Mouse (Mus musculus) hindbrain, embryonic 11.5 days (tissue): ENCODE measurements around the gene Erbb2. TPM values are rescaled to one million over a fixed set of nuclear protein-coding genes. Genes with fewer than 3 reads are reported as not detected.
"Not testable (repeated sequence)": the region's sequence is repeated elsewhere in the genome, so short reads cannot be mapped to it uniquely, and the experiment has no call there.

Source experiments
- ATAC-seq: fragments of 200-750 bp; cut with Nextera tagmentation; 2 replicates; pipeline ENCODE4 v1.8.0; 2017; ENCODE audit warnings: mild to moderate bottlenecking, moderate TSS enrichment, moderate library complexity; ENCODE audit not compliant: low FRiP score
- DNase-seq: peaks from one replicate; pipeline ENCODE4 v3.0.0-alpha.2; 2015; ENCODE audit warnings: low spot score
- H3K27ac ChIP-seq: fragments of 300-500 bp; sonication (generic); 2 replicates; pipeline ENCODE4 v1.5.1; 2014; ENCODE audit warnings: mild to moderate bottlenecking, low read depth, low read length
- H3K27me3 ChIP-seq: fragments of 300-500 bp; sonication (generic); 2 replicates; pipeline ENCODE4 v1.6.1; 2014; ENCODE audit warnings: mild to moderate bottlenecking, low read length, moderate library complexity, mixed read lengths; ENCODE audit not compliant: control insufficient read depth, insufficient read depth
- H3K36me3 ChIP-seq: fragments of 300-500 bp; sonication (generic); 2 replicates; pipeline ENCODE4 v1.6.1; 2014; ENCODE audit warnings: mild to moderate bottlenecking, low read length, moderate library complexity, mixed read lengths; ENCODE audit not compliant: control insufficient read depth, insufficient read depth
- H3K4me1 ChIP-seq: fragments of 300-500 bp; sonication (generic); replicated peaks from 2 replicates; pipeline ENCODE4 v1.6.1; 2014; ENCODE audit warnings: low read length, mixed read lengths; ENCODE audit not compliant: control insufficient read depth, insufficient read depth
- H3K4me2 ChIP-seq: fragments of 300-500 bp; sonication (generic); replicated peaks from 2 replicates; pipeline ENCODE4 v1.6.1; 2014; ENCODE audit warnings: mild to moderate bottlenecking, low read depth, low read length
- H3K4me3 ChIP-seq: fragments of 300-500 bp; sonication (generic); 2 replicates; pipeline ENCODE4 v1.5.1; 2014; ENCODE audit warnings: low read depth, low read length
- H3K9ac ChIP-seq: fragments of 300-500 bp; sonication (generic); 2 replicates; pipeline ENCODE4 v1.6.1; 2014; ENCODE audit warnings: low read depth, low read length
- H3K9me3 ChIP-seq: fragments of 300-500 bp; sonication (generic); 2 replicates; pipeline ENCODE4 v1.6.1; 2016; ENCODE audit warnings: low read length; ENCODE audit not compliant: control insufficient read depth
- WGBS: fragments of 180-500 bp; shearing (Covaris S2); extraction: QIAGEN DNeasy Blood & Tissue Kit; methylation state at CpG from one replicate; pipeline ENCODE4 v1.1.7; 2014; 5-methylcytosine and 5-hydroxymethylcytosine counted together
- polyA plus RNA-seq: library from polyadenylated mRNA; unstranded; fragments of >200 nt; fragmentation: Nextera tagmentation; extraction: Ambion mirVana; gene quantifications from 2 replicates; pipeline ENCODE4 v1.2.1, GENCODE M21; 2014

Gene Erbb2
- polyA plus RNA-seq, 1 experiment from 2014 or later, result 15.5 TPM

DNA sequence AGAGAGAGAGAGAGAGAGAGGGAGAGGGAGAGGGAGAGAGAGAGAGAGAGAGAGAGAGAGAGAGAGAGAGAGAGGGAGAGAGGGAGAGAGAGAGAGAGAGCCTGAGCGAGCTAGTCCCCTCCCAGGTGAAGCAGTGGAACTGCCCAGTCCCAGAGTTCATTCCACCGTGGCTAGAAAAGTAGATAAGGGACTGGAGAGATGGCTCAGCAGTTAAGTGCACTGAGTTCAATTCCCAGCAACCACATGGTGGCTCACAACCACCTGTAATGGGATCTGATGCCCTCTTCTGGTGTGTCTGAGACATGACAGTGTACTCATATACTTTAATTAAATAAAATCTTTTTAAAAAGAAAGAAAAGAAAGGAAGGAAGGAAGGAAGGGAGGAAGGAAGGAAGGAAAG, 29.9 kb upstream of the Erbb2 start:
- H3K4me2 ChIP-seq, H3K36me3 ChIP-seq, H3K4me3 ChIP-seq, H3K9me3 ChIP-seq, H3K4me1 ChIP-seq, ATAC-seq, DNase-seq, H3K9ac ChIP-seq, H3K27ac ChIP-seq: not testable (repeated sequence)
- 42% methylated on average over 2 of the region's 2 CpGs for WGBS
- H3K27me3 ChIP-seq, result peaks cover 22% of the 10 kb centered on the region

DNA sequence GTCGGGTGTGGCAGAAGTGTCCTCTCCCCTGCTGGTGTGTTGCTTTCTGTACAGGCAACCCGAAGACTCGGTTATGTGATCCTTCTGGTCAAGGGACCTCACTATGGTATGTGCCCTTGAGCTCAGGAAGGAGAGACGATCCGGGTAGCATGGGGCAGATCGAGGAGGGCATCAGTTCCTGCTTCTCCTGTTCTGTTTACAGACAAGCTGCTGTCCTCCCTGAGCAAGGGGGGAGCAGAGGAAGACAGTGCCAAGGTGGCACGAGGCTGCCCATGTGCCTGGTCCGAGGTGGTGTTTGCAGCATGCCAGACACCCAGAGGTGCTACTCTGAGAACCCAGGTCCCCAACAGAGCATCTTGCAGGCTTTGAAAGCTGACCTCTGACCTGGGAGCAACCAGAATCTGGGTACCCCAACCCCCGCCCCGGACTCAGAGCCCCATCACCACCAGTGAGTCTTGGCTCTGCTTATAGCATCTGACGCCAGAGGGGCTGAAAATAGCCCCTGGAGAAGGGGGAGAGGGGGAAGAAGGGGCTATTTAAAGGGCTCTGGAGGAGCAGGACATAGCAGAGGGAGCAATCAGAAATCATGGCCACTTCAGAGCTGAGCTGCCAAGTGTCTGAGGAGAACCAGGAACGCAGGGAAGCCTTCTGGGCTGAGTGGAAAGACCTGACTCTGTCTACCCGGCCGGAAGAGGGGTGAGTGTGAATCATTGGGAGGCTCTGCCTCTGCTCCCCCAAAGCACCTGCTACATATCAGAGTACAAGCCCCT, 28.8 kb upstream of the Erbb2 start, which contains the start of gene Tcap:
Gene Tcap, plus strand, starts transcription at position 551 of the 770 bp plus-strand sequence.
- Histone ChIP-seq H3K4me2 (no peak within 1 kb of the TSS), H3K27me3 (peaks cover 26% of the 10 kb centered on the region), H3K9me3 (no peaks in the 10 kb centered on the region), H3K4me3 (no peak within 1 kb of the TSS), H3K4me1 (no peaks in the 10 kb centered on the region), H3K36me3 (peaks cover 1% of the 10 kb centered on the region; the same call in 1 of the 2 replicates), H3K27ac (no peak within 1 kb of the TSS), H3K9ac (no peak within 1 kb of the TSS)
- no peak for ATAC-seq
- WGBS, result 64% methylated on average over 14 of the region's 14 CpGs
- DNase-seq, result no peak

DNA sequence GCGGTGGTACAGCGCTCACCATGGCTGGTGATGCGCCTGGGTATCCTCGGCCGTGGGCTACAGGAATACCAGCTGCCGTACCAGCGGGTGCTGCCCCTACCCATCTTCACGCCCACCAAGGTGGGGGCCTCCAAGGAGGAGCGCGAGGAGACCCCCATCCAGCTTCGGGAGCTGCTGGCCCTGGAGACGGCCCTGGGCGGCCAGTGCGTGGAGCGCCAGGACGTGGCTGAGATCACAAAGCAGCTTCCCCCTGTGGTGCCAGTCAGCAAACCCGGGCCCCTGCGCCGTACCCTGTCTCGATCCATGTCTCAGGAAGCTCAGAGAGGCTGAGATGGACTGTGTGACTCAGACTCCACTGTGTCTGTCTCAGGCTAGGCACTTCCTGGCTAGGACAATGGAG, 28.1 kb upstream of the Erbb2 start:
- Histone ChIP-seq H3K4me3 (no peak overlapping the region), H3K4me1 (no peaks in the 10 kb centered on the region), H3K36me3 (no peaks in the 10 kb centered on the region), H3K9ac (no peak overlapping the region), H3K27ac (no peak overlapping the region), H3K9me3 (no peaks in the 10 kb centered on the region), H3K27me3 (peaks cover 26% of the 10 kb centered on the region), H3K4me2 (no peak overlapping the region)
- 70% methylated on average over 20 of the region's 20 CpGs for WGBS
- ATAC-seq (no peak), DNase-seq (no peak)

DNA sequence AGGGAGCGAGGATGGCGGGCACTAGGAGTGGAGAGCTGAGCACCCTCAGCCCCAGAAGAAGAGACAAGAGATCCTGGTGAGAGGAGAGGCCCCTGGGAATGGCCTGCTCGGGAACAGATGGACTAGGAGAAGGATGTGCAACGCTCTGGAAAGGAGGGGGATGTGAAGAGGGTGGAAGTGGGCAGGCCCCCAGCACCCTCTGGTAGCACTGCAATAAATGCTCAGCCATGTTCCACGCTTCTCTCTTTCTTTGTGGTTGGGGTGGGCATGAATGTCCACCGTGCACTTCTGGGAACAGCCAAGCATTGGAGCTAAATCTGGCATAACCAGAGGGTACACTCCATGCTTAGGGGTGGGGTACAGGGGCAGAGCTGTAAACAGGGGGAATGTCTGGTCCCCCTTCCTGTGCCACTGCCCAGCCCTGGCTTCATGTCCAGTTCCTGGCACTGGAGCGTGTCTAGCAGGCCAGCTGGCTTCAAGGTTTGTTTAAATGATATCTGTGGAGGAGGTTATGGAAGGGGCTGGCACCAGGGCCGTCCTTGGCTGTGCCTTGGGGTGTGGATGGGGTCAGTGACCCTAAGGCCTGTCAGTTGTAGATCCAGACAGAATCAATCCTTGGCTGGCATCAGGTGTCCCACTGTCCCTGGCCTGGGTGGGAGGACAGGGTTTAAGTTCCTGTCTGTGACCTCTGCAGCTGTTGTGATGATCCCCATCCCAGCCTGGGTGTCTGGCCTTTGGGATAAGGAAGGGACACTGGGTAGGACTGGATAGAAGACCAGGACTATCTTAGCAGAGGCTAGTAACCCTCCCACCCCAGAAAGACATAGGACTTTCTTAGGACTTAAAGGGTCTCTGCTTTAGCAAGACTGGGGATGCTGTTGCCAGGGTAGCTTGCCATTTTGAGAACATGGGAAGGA, 27.3 kb upstream of the Erbb2 start:
- DNase-seq (no peak), ATAC-seq (no peak)
- Histone ChIP-seq H3K27me3 (peaks cover 26% of the 10 kb centered on the region), H3K9ac (no peak overlapping the region), H3K4me1 (no peaks in the 10 kb centered on the region), H3K36me3 (no peaks in the 10 kb centered on the region), H3K4me3 (no peak overlapping the region), H3K27ac (no peak overlapping the region), H3K4me2 (no peak overlapping the region), H3K9me3 (no peaks in the 10 kb centered on the region)
- WGBS, result 65% methylated on average over 8 of the region's 8 CpGs

DNA sequence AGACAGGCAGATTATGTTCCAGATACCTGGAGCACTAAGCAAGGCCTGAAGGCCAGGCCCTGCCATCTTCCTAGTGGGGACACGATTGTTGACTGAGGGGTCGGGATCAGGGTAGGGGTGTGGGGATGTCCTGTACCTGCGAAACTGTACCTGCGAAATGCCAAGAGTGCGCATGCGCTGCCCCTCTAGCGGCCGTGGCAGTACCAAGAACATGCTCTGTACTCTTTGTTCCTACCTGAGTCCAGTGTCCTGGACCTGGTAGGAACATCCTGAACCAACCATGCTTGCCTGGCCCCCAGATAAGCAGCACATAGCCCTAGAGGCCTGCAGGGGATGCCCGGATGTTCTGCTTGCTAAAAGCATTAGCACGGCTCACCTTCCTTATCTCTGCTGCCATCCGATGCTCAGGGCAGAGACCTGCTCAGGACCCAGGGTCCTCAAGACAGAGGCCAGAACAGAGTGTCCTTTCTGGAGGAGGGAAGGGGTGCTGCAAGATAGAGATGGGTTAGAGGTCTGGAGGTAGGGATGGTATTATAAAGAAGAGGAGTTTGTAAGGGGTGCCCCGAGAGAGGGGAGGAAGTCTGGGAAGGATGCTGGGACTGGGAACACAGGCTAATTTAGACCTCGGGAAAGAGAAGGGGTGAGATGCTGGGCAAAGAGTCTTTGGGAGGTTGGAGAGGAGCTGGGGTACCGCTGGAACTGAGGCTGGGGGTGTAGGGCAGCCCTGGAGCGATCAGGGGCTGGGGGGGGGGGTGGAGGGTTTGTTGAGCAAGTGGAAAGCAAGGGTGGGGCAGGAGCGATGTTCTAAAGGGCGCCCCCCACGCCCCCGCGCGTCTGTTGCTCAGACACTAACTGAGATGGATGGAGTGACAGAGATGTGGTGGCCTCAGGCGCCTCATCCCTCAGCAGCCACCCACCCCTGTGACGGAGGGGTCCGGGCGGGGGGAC, 26.4 kb upstream of the Erbb2 start, which contains the start of gene Pnmt:
Gene Pnmt, plus strand, starts transcription at position 813 of the 948 bp plus-strand sequence.
- 64% methylated on average over 22 of the region's 25 CpGs for WGBS
- no peak for ATAC-seq
- Histone ChIP-seq H3K4me3 (no peak within 1 kb of the TSS), H3K27me3 (peaks cover 29% of the 10 kb centered on the region), H3K4me1 (no peaks in the 10 kb centered on the region), H3K9ac (no peak within 1 kb of the TSS), H3K36me3 (no peaks in the 10 kb centered on the region), H3K9me3 (no peaks in the 10 kb centered on the region), H3K4me2 (no peak within 1 kb of the TSS; the same call in 1 of the 2 replicates), H3K27ac (no peak within 1 kb of the TSS)
- no peak for DNase-seq

DNA sequence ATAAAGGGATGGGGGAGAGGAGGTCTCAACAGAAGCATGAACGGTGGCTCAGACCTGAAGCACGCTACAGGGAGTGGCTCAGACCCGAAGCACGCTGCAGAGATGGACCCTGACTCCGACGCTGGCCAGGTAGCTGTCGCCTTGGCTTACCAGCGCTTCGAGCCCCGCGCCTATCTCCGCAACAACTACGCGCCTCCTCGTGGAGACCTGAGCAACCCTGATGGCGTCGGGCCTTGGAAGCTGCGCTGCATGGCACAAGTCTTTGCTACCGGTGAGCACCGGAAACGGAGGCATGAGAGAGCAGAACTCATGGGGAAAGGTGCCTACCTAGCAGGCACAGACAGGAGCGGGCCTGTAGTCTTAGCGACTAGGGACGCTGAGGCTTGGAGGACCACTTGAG, 25.7 kb upstream of the Erbb2 start:
- Histone ChIP-seq H3K9me3 (no peaks in the 10 kb centered on the region), H3K4me3 (no peak overlapping the region), H3K4me1 (no peaks in the 10 kb centered on the region), H3K9ac (no peak overlapping the region), H3K36me3 (no peaks in the 10 kb centered on the region), H3K4me2 (no peak overlapping the region), H3K27ac (no peak overlapping the region), H3K27me3 (peaks cover 29% of the 10 kb centered on the region)
- 13% methylated on average over 24 of the region's 24 CpGs for WGBS
- DNase-seq, result peak; percentile 18
- ATAC-seq, result no peak

DNA sequence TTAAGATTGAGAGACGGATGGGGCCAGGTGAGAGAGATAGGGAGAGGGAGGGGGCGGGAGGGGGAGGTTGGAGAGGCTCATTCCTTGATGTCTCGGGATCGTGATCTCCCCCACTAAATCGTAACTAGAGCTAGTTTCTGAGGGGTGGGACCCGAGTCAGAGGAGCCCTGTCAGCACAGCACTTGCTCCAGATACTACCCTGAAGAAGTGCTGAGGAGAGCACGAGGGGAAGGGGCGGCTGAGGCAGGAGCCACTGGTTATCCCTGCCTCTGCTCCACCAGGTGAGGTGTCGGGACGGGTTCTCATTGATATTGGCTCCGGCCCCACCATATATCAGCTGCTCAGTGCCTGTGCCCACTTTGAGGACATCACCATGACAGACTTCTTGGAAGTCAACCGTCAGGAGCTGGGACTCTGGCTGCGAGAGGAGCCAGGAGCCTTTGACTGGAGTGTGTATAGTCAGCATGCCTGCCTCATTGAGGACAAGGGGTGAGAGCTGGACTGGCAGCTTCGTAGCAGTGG, 25.2 kb upstream of the Erbb2 start:
- no peak for ATAC-seq
- Histone ChIP-seq H3K27ac (no peak overlapping the region), H3K36me3 (no peaks in the 10 kb centered on the region), H3K4me2 (no peak overlapping the region; the same call in 1 of the 2 replicates), H3K9ac (no peak overlapping the region), H3K9me3 (no peaks in the 10 kb centered on the region), H3K4me1 (no peaks in the 10 kb centered on the region), H3K4me3 (no peak overlapping the region), H3K27me3 (peaks cover 29% of the 10 kb centered on the region)
- 57% methylated on average over 14 of the region's 14 CpGs for WGBS
- no peak for DNase-seq

DNA sequence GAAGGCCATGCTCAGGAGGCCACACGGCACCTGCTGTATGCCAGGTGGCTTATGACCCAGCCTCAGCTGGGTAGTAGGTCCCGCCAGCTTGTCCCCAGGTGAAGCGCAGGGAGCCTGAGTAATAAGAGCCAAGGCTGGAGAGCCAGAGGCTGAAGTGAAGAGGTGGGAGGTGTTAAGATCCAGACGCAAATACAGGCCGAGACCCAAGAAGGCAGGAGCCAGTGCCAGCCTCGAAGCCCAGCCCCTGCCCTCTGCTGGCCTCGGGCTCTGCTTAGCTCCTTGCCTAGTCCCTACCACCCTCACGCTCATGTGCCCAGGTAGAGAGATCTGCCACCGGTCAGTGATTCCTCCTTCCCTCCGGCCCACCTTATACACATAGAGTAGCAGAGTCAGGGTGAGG, 24.0 kb upstream of the Erbb2 start:
- H3K36me3 ChIP-seq, result no peaks in the 10 kb centered on the region
- no peak overlapping the region for H3K27ac ChIP-seq
- H3K4me1 ChIP-seq, result no peaks in the 10 kb centered on the region
- DNase-seq (no peak), ATAC-seq (no peak)
- no peaks in the 10 kb centered on the region for H3K9me3 ChIP-seq
- no peak overlapping the region for H3K9ac ChIP-seq
- peaks cover 29% of the 10 kb centered on the region for H3K27me3 ChIP-seq
- no peak overlapping the region for H3K4me3 ChIP-seq
- WGBS, result 78% methylated on average over 10 of the region's 10 CpGs
- H3K4me2 ChIP-seq, result no peak overlapping the region
